Mouse (Mus musculus) midbrain, postnatal 0 days (tissue): ENCODE measurements around the gene Efna5. TPM values are rescaled to one million over a fixed set of nuclear protein-coding genes. Genes with fewer than 3 reads are reported as not detected.

Experiments
- ATAC-seq: fragments of 200-750 bp; cut with Nextera tagmentation; 2 replicates; pipeline ENCODE4 v1.8.0; 2017; ENCODE audit warnings: moderate number of reproducible peaks, mild to moderate bottlenecking, moderate TSS enrichment, moderate library complexity; ENCODE audit not compliant: low FRiP score
- DNase-seq: peaks from one replicate; pipeline ENCODE4 v3.0.0-alpha.2; 2015; ENCODE audit warnings: low spot score
- H3K27ac ChIP-seq: fragments of 300-500 bp; sonication (generic); 2 replicates; pipeline ENCODE4 v1.5.1; 2014; ENCODE audit warnings: low read depth, mild to moderate bottlenecking, low read length, mixed read lengths
- H3K27me3 ChIP-seq: fragments of 300-500 bp; sonication (generic); 2 replicates; pipeline ENCODE4 v1.6.1; 2014; ENCODE audit warnings: low read length, control low read depth, mixed read lengths; ENCODE audit not compliant: insufficient read depth
- H3K36me3 ChIP-seq: fragments of 300-500 bp; sonication (generic); 2 replicates; pipeline ENCODE4 v1.6.1; 2014; ENCODE audit warnings: low read length, control low read depth, mixed read lengths; ENCODE audit not compliant: insufficient read depth
- H3K4me1 ChIP-seq: fragments of 300-500 bp; sonication (generic); 2 replicates; pipeline ENCODE4 v1.6.1; 2014; ENCODE audit warnings: mild to moderate bottlenecking, control low read depth, antibody characterized with exemption, low read length, mixed read lengths; ENCODE audit not compliant: insufficient read depth
- H3K4me2 ChIP-seq: fragments of 300-500 bp; sonication (generic); 2 replicates; pipeline ENCODE4 v1.6.1; 2014; ENCODE audit warnings: low read depth, mild to moderate bottlenecking, low read length, mixed read lengths; ENCODE audit not compliant: poor library complexity, severe bottlenecking
- H3K4me3 ChIP-seq: fragments of 300-500 bp; sonication (generic); 2 replicates; pipeline ENCODE4 v1.5.1; 2014; ENCODE audit warnings: low read depth, mild to moderate bottlenecking, low read length, moderate library complexity
- H3K9ac ChIP-seq: fragments of 300-500 bp; sonication (generic); replicated peaks from 2 replicates; pipeline ENCODE4 v1.6.1; 2014; ENCODE audit warnings: mild to moderate bottlenecking, low read length, moderate library complexity, mixed read lengths; ENCODE audit not compliant: poor library complexity, severe bottlenecking
- H3K9me3 ChIP-seq: fragments of 300-500 bp; sonication (generic); 2 replicates; pipeline ENCODE4 v1.6.1; 2016; ENCODE audit warnings: low read length, control low read depth
- CTCF ChIP-seq: IDR thresholded peaks from 2 replicates; pipeline ENCODE4 v1.5.1; 2016; ENCODE audit warnings: antibody characterized with exemption, mild to moderate bottlenecking
- WGBS: fragments of 180-500 bp; shearing (Covaris S2); extraction: QIAGEN DNeasy Blood & Tissue Kit; methylation state at CpG from one replicate; pipeline ENCODE4 v1.1.7; 2014; 5-methylcytosine and 5-hydroxymethylcytosine counted together
- polyA plus RNA-seq: library from polyadenylated mRNA; unstranded; fragments of >200 nt; fragmentation: Nextera tagmentation; extraction: Ambion mirVana; gene quantifications from 2 replicates; pipeline ENCODE4 v1.2.1, GENCODE M21; 2015
- total RNA-seq: library from RNA; depleted of rRNA; stranded (reverse); fragments of >200 nt; gene quantifications from 2 replicates; pipeline ENCODE4 v1.2.3, GENCODE M21; 2014

Gene Efna5
- total and polyA plus RNA-seq, 2 experiments from 2014 or later, result 11.1 to 59.5 TPM

DNA sequence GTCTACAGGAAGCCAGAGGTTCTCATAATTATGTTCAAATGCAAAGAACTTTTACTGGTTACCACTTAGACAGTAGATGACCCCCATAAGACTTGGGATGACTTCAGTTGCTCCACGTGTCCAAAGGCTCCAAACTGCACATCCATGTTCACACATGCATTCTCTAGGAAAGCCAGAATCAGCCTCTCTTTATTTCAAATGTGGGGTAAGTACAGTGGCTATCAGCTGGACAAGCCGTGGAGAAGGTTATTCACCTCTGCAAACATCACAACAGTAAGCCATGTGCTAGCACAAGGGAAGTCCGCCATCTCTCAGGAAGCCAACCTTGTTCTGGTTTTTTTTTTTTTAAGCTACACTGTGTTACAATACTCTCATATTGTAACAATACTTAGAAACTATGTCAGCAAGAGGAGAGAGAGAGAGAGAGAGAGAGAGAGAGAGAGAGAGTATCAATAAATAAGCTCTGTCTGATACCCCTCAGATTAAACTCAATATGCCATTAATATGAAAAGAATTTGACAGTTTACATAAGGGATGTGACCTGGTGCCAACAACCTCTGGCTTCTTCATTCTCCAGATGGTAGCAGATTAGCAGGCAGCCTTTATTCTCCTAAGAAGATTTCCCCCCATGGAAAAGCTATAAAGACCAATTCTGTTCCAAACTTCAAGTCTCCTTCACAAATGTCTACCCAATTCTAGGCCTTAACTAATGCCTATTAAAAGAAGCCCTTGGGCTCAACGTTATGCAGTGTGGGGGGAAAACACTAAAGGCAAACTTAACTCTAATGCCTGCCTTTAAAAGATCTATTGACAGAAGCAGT lies 95.1 kb downstream of the Efna5 start:
- H3K27me3 ChIP-seq, result no peaks in the 10 kb centered on the region
- H3K4me1 ChIP-seq, result peaks cover 4% of the 10 kb centered on the region
- no peak overlapping the region for H3K9ac ChIP-seq
- no peak for DNase-seq
- no peaks in the 10 kb centered on the region for H3K9me3 ChIP-seq
- no peaks in the 10 kb centered on the region for H3K36me3 ChIP-seq
- ATAC-seq, result no peak
- WGBS, result 37% methylated on average over 4 of the region's 4 CpGs
- no peak overlapping the region for H3K4me2 ChIP-seq
- no peak overlapping the region for H3K4me3 ChIP-seq
- no peak overlapping the region for H3K27ac ChIP-seq
- no peak for TF ChIP-seq CTCF

DNA sequence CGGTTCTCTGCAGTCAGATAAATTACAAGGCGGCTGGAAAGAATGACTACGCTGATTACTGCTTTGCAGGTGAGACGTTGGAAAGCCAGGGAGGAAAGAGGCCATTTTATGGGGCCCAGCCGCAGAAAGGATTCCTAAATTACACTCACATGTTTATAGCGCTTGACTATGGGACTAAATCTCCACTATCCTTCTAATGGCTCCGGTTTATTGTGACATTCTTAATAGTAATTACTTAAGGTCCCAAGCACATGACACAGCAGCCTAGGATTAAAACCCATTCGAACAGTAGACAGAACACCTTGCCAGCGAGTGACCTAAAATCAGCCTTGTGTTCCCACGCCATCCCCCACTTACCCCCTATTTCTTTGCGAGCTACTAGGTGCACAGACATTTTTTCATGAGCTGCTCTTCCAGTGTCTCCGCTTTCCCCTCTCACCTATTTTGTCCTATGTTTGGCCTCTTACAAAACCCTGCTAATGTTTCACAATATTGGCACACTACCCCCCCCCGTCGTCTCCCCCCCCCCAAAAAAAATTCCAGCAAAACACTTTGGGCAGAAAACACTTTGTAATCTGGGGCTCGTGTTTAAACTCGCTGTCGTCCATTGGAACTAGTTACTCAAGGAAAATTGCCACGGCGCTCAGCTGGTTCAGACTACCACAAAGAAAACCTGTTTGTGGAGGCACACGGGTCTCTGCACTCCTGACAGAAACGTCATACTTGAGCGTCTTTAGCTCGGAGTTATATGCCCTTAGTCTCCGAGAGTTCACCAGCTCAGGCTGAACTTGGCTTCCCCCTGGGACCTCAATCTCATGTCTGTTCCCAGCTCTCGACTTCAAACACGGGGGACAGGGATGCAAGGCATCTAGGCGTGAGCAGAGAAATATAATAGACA lies 96.6 kb downstream of the Efna5 start:
- TF ChIP-seq CTCF, result no peak
- no peaks in the 10 kb centered on the region for H3K36me3 ChIP-seq
- H3K27ac ChIP-seq, result no peak overlapping the region
- H3K9ac ChIP-seq, result peak overlapping the region; percentile 19; the same call in 1 of the 2 replicates
- H3K4me3 ChIP-seq, result peak overlapping the region; percentile 30
- H3K4me1 ChIP-seq, result peaks cover under 1% of the 10 kb centered on the region
- no peaks in the 10 kb centered on the region for H3K9me3 ChIP-seq
- H3K4me2 ChIP-seq, result peak overlapping the region; percentile 45
- H3K27me3 ChIP-seq, result no peaks in the 10 kb centered on the region
- 16% methylated on average over 27 of the region's 27 CpGs for WGBS
- ATAC-seq (peak; percentile 41; the same call in 1 of the 2 replicates), DNase-seq (peak; percentile 19)

- H3K4me3 ChIP-seq, result peak overlapping the region; percentile 30
- no peaks in the 10 kb centered on the region for H3K27me3 ChIP-seq
- WGBS, result 19% methylated on average over 13 of the region's 13 CpGs
- DNase-seq (peak; percentile 88), ATAC-seq (peak; percentile 58; the same call in 1 of the 2 replicates)
- H3K27ac ChIP-seq, result no peak overlapping the region
- TF ChIP-seq CTCF, result peak; percentile 85
- H3K9me3 ChIP-seq, result no peaks in the 10 kb centered on the region
- no peaks in the 10 kb centered on the region for H3K36me3 ChIP-seq
- peak overlapping the region; percentile 45 for H3K4me2 ChIP-seq
- 0 out of 2 replicates have a peak overlapping the region, but pooled peaks have one; percentile 19 for H3K9ac ChIP-seq
- no peaks in the 10 kb centered on the region; the same call in 1 of the 2 replicates for H3K4me1 ChIP-seq
These were observed 97.4 kb downstream of the Efna5 start for GRCm38 (mm10) chr17:62783524-62784273.

DNA sequence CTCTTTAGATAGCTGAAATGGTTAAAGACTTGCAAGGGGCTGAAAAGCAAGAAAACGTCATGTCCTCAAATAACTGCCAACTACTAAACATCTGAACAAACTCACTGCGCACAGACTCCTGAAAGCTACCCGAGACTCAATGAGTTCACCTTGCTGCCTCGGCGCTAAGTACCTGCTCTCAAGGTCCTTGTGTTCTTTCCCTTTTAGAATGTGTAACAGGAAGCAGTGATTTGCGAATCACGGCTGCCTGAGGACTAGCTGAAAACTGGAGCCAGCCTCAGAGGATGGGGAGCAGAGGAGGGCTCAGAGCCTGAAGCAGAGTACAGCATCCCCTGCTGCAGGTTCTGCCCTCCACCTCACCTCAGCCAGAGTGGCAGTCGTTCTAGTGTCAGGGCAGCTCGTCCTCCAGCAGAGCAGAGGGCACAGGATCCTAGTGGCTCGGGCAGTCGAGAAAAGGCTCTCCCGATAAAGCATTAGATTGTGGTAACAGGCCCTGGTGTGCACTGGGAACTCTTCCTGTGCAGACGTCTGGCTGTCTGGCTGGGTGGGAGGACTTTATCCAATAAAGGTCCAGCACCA lies 98.2 kb downstream of the Efna5 start:
- Histone ChIP-seq H3K9me3 (no peaks in the 10 kb centered on the region), H3K4me2 (no peak overlapping the region)

DNA sequence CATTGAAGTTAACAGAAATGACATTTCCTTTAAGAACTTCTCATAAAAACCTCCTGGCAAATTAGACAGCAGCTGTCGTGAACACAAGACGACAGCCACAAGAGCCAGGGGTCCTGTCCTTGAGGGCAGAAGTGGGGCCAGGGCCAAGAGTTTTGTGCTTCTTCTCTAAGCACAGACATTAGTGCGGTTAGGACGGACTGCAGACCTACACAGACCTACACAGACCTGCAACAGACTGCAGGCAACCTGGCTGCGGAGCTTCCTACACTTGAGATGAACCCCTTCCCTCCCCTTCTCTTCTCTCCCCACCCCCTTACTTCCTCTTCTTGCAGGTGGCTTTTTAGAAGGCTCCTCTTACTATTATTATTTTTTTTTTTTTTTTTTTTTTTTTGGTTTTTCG lies 100.0 kb downstream of the Efna5 start:
- Histone ChIP-seq H3K27me3 (no peaks in the 10 kb centered on the region), H3K9ac (no peak overlapping the region), H3K4me2 (no peak overlapping the region), H3K27ac (no peak overlapping the region), H3K4me1 (no peaks in the 10 kb centered on the region; the same call in 1 of the 2 replicates), H3K9me3 (no peaks in the 10 kb centered on the region), H3K36me3 (no peaks in the 10 kb centered on the region), H3K4me3 (no peak overlapping the region)
- ATAC-seq (no peak), DNase-seq (peak; percentile 7)
- no peak for TF ChIP-seq CTCF
- 80% methylated on average over 6 of the region's 6 CpGs for WGBS

More for the DNA sequence above, 98.2 kb downstream of the Efna5 start:
- WGBS, result 64% methylated on average over 13 of the region's 13 CpGs
- Histone ChIP-seq H3K4me3 (no peak overlapping the region), H3K27me3 (no peaks in the 10 kb centered on the region), H3K36me3 (no peaks in the 10 kb centered on the region), H3K4me1 (no peaks in the 10 kb centered on the region; the same call in 1 of the 2 replicates), H3K9ac (no peak overlapping the region), H3K27ac (no peak overlapping the region)
- DNase-seq (no peak), ATAC-seq (no peak)
- no peak for TF ChIP-seq CTCF
